Mouse (Mus musculus) yolk sac, embryonic 10.5 days (tissue): ENCODE data around the gene Pax7.

Source experiments
- DNase-seq: peaks from one replicate; pipeline ENCODE4 v3.0.0-alpha.2; 2017; ENCODE audit warnings: low spot score

Pax7 gene

GRCm38 (mm10) chr4:139830581-139831387 lies 2.5 kb downstream of the Pax7 start:
- DNase-seq, result no peak

- DNase-seq, result no peak
Observed at GRCm38 (mm10) chr4:139830053-139830452, 3.3 kb downstream of the Pax7 start.

- no peak for DNase-seq
Observed at GRCm38 (mm10) chr4:139828871-139829590, 4.3 kb downstream of the Pax7 start.

- DNase-seq, result no peak
Observed at GRCm38 (mm10) chr4:139828283-139828678, 5.0 kb downstream of the Pax7 start.

GRCm38 (mm10) chr4:139827501-139828282 lies 5.6 kb downstream of the Pax7 start:
- no peak for DNase-seq

DNA sequence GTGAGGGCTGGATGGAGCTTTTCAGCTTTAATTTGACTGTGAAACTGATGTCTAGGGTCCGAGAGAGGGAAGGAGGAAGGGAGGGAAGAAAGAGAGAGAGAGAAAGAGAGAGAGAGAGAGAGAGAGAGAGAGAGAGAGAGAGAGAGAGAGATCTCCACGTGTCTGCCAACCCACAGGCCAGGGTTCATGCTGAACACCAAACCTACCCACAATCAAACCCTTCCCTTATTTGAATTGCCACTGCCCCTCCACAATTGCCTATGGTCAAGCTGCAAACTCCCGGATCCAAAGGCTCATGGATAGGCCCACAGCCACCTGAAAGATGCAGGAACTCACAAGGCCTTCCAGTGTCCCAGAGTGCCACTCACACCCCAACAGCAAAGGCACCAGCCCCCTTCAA lies 7.1 kb downstream of the Pax7 start:
- DNase-seq, result no peak

DNA sequence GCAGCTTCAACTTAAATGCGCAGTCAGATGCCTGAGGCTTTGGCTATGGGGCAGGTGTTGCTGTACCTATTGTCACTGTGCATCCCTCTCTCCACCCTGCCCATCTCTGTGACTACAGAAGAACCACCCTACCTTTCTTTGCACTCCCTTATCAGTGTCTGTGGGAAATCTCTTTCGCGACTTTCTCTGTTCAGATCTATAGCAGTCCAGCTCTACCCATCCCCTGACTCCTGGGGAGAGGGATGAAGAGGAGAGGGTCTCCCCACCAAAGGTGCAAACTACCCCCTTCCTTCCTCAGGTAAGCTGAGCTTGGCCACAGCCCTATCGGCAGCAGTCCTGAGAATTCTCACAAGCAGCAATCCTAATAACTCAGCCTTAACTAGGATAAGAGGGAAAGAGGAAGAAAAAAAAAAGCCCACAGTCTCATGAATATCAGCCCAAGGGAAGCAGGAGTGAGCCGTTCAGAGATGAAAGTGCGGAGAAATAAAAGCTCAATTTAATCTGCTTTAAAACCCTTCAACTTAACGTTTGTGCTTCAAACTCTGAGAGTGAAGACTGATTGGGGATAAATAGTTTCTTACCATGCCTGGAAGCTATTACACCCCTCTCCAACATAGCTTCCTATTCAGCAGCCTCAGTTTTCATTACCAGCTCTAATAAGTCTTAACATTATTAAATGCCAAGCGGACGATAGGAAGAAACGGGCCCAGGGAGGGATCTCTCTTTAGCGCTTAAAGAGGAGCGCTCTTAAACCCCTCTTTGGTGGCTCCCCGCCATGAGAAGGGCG lies 7.8 kb downstream of the Pax7 start:
- DNase-seq, result no peak

DNA sequence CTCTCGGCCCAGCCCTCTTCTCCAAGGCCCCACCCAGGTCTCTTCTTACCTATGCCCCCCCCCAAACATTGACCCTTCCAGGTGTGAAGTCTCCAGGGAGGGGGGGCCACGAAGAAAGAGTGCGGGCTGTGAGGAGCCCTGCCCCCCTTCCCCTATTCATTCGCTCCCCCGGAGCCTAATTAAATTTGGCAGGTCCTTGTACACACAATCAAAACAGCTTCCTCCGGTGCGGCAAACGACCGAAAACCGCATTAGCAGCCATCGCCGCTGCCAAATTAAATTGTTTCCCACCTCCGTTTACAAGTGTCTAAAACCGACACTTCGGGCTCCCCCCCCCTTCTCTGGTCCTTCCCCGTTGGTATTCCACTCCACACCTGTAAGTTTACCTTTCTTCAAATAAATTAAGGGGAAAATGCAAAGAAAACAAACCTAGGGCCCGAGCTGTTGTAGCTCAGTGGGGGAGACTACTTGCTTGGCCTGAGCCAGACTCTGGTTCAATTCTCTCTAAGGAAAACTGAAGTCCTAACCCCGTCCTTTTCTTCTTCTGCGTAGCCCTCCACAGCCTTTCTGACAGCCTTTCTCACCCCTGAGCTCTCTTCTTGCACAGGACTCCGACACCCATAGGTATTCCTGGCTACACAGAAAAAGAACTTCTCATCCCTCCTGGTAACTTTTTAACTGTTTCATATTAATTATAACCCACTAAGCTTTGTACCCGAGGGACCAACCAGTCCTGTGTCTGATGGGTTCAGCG lies 8.6 kb downstream of the Pax7 start:
- no peak for DNase-seq

DNA sequence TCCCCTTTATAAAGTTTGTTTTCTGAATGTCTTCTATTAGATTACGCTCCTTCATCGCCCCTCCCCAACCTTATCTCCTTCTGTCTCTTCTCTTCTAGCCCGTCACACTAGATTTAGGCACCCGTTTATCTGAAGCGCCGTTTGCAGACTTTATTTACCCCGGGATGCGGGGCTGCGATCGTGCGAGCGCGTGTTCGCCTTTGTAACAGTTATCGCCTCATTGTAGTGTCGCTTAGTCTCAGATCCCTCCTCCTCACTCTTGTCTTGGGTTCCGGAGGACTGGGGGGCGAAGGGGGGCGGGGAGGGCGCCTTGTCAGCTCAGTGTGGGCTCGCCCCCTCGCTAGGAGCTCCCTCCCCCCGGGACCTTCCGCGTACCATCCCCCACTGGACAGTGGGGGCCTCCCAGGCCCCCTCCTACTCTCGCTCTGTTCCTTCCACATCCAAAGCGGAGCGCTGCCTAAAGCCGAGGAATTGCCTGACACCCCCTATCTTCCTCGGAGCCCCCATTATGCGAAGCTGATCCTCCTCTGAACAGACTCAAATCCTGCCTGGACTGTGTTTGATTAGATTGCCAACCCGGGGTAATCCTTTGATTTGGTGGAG lies 9.4 kb downstream of the Pax7 start:
- no peak for DNase-seq

DNA sequence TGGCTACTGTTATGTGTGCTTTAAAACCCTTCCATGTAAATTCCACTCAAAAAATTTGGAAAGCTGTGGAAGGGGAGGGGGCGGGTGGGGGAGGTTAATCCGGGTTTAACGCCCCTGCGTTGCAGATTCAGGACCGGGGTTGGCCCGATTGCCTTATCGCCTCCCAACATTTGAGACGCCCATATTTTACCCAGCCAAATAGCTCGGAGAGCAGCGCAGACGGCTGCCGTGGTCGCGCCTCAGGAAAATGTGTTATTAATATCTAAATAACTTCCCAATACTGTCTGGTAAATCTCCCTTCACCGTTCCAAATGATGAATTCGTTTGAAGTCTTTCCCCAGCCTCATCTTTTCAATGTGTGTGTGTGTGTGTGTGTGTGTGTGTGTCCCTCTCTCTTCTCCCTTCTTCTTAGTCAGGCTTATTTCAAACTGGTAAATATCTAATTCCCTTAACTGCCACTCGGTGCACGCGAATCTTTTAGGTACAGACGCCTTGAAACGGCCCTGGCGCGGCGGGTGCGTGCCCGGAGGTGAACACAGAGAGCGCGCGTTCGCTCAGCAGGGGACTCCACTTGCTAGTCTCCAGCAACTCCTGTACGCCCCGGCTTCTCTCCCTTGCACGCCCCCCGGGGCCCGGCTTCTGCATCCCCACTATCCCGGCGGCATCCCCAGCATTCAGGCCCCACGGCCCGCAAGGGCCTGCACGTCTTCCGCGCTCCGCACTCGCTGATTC lies 10.0 kb downstream of the Pax7 start:
- DNase-seq, result no peak

DNA sequence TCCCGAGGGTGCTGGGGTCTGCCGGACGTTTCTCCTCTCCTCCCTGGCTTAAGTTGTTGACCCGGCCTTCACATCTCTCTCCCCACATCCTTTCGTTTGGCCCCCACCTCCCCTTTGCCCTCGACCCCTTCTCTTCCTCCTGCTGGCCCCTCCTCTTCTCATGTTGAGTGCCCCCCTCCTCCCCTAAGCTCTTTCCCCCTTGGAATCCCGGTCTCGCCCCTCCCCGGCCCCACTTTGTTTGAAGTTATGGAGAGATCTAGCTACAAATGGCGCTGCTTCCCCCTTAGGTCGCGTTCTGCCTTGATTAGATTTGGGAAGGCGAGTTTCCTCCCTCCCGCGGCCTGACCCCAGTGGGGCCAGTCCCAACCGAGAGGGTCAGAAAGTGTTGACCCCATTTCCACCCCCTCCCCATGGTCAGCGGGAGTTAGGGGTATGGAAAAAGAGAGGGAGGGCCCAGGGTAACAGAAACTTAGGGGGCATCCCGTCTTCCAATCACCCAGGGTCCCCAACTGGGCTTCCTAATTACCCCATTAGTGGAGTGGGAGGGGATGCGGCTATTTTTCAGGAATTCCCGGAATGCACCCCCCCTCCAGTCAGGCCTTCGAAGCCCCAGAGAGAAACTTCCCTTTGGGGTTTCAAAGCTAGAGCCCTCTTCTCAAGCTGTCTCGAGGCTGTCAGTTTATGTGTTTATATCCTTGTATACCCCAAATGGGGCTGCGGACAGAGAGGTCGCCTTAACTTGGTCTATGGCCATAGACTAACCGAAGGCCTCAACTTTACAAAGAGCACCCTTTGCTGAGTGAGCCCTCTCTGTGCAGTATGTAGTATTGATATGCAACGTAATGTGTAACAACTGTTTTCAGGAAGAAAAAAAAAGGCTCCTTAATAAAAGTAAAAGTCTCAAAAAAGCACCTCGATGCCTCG lies 10.9 kb downstream of the Pax7 start:
- DNase-seq, result no peak

DNA sequence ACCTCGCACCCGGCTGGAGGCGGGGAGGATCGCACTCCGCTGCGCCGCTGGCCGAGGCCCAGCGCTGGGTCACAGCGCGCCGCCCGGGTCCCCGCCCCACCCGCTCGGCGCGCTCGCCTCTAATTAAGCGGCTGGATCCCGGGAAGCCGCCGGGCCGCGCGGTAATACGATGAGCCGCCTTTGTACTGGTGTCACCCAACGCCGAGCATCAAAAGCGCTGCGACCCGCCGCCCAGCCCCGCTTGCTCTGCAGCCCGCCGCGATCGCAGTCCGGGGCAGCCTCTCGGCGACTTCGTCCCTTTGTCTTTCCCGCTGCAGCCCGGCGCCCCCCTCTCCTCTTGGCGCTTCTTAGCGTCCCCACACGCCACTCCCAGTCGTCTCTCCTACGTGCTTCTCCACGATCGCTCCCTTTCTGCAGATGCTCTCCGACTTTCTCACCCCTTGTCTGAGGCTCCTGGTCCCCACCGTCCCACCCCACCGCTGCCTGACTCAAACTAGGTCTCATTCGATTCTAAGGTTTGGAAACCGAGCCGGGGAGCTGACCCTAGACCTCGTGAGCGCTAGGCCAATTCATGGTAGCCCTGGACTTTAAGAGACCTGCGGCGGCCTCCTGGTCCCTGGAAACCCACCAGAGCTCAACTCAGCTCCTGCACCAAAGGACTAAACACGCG lies 11.7 kb downstream of the Pax7 start:
- DNase-seq, result no peak

DNA sequence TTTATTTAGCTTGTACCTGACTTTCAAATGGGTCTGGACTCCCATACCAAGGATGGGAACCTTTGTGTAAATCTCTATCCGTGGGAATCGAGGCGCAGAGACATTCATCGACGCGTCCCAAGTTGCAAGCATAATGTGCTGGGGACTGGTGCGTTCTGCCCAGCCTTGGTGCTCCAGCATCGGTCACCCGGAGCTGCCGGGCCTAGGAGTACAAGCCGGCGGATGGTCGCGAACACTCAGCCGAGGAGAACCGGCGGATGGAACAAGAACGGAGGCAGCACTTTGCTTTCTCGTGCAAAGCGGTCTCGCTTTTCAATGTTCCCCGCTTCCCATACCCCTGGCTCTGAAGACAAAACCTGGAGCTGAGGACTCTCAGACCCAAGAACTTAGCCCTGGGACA lies 12.3 kb downstream of the Pax7 start:
- no peak for DNase-seq

DNA sequence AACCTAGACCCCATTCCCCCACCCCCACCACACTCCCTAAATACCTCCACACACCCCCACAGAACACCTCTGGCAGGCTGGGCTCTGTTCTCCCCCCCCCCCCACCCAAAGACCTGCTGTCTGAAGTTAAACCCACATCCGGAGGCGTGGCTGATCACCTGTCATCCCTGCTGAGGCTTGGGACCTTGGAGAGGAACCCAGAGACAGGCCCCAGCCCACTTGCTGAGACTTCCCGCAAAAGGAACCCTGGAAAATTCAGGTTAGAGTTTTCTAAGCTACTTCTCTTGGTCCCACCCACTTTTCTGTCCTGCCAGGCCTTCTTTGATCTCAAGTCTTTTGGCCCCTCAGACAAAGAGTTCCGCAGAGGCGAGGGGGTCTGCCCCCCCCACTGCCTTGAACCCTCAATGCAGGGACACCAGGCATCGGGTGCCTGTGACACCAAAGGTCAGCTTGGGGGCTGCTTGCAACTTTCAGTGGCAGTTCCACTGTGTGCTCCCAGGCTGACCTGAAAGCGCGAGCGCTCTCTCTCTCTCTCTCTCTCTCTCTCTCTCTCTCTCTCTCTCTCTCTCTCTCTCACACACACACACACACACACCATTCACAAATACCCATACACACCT lies 13.8 kb downstream of the Pax7 start:
- DNase-seq, result no peak

DNA sequence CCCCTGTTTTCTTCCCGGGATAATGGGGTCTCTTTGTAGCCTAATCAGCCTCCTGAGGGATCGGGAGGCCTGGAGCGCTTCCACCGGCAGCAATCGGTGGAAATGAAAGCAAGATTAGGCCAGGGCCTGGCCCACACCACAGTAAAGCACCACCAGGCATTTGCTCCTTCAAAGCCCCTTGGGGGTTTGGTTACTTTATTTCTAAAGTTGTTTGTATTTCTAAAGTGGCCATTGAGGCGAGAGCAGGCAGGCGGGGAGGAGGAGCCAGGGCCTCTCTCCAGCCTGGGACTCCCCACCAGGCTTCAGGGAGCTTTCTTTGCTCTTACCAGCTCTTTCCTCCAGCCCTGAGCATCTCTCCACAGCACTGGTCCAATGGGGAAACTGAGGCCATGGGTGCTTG lies 15.2 kb downstream of the Pax7 start:
- DNase-seq, result no peak

GRCm38 (mm10) chr4:139813371-139813960 lies 19.9 kb downstream of the Pax7 start:
- no peak for DNase-seq

- no peak for DNase-seq
Observed at GRCm38 (mm10) chr4:139811901-139812300, 21.4 kb downstream of the Pax7 start.

DNA sequence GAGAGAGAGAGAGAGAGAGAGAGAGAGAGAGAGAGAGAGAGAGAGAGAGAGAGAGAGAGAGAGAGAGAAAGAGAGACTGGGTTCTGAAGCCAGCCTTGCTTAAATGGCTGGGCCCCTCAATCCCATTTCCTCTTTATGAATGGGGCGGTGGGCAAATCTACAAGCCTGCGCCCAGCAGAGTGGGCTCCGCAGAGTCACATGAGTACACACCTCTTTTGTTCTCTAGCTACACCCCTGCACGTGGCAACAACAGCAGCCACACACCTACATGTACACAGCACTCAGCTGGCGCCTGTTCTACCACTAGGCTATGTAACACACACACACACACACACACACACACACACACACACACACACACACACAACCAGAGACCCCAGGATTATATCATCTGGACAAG lies 21.9 kb downstream of the Pax7 start:
- DNase-seq, result no peak
